Mouse (Mus musculus): Measurements from ENCODE around the gene Wdr20rt.

- TF ChIP-seq CTCF (IDR thresholded peaks at IDR 0.05; ENCODE audit: control insufficient read depth, insufficient read depth, insufficient read length) (no peak), MAX (IDR thresholded peaks at IDR 0.05) (no peak), MYOG (IDR thresholded peaks at IDR 0.05; ENCODE audit: control insufficient read depth, extremely low read depth, insufficient read length) (no peak), USF1 (IDR thresholded peaks at IDR 0.05; ENCODE audit: low read depth) (no peak)
Measured at GRCm38 (mm10) chr12:65269406-65269805, 44.1 kb downstream of the Wdr20rt start.
